Mouse (Mus musculus) gastrocnemius, adult 2 months (tissue): ENCODE measurements around the gene Maml2. TPM values are rescaled to one million over a fixed set of nuclear protein-coding genes. Genes with fewer than 3 reads are reported as not detected.

Source experiments
- DNase-seq: peaks from one replicate; pipeline ENCODE4 v3.0.0; 2022
- H3K27ac ChIP-seq: fragments of 200-600 bp; 2 replicates; pipeline ENCODE4 v1.8.1; 2022; ENCODE audit warnings: mild to moderate bottlenecking
- H3K4me3 ChIP-seq: fragments of 200-600 bp; 2 replicates; pipeline ENCODE4 v1.8.1; 2022; ENCODE audit warnings: mild to moderate bottlenecking, moderate library complexity
- CTCF ChIP-seq: fragments of 200-600 bp; IDR thresholded peaks from 2 replicates; pipeline ENCODE4 v1.8.1; 2022; ENCODE audit warnings: antibody characterized with exemption, mild to moderate bottlenecking, moderate library complexity
- intact Hi-C: fragments of 180-260 bp; cut with DNase I; formaldehyde crosslinking; loops from one replicate; pipeline ENCODE4 v1.15.1; 2025
- total RNA-seq, 2 experiments: library from RNA; stranded (reverse); gene quantifications; 2 replicates each; pipeline ENCODE4 v1.2.3; 2021

Maml2 gene
- total RNA-seq, 2 experiments from 2014 or later, result 2.9 to 3.0 TPM

GRCm38 (mm10) chr9:13440911-13441310 lies 143.2 kb downstream of the Maml2 start:
- no peak overlapping the region for H3K4me3 ChIP-seq

GRCm38 (mm10) chr9:13442012-13442735 lies 144.4 kb downstream of the Maml2 start:
- intact Hi-C loops, result no loop called here
- Histone ChIP-seq H3K4me3 (peak overlapping the region; percentile 30), H3K27ac (peak overlapping the region; percentile 53)
- no peak for TF ChIP-seq CTCF
- no peak for DNase-seq

More at GRCm38 (mm10) chr9:13440911-13441310, 143.2 kb downstream of the Maml2 start:
- DNase-seq, result no peak
- H3K27ac ChIP-seq, result no peak overlapping the region
- TF ChIP-seq CTCF, result no peak
- intact Hi-C loops, result no loop called here

- no peak for DNase-seq
- 0 out of 2 replicates have a peak overlapping the region, but pooled peaks have one; percentile 8 for H3K27ac ChIP-seq
- TF ChIP-seq CTCF, result no peak
- H3K4me3 ChIP-seq, result no peak overlapping the region
- intact Hi-C loops, result no loop called here
These were observed 145.9 kb downstream of the Maml2 start for GRCm38 (mm10) chr9:13443484-13444211.

GRCm38 (mm10) chr9:13446236-13446635 lies 148.5 kb downstream of the Maml2 start:
- intact Hi-C loops, result no loop called here
- TF ChIP-seq CTCF, result no peak
- Histone ChIP-seq H3K4me3 (no peak overlapping the region), H3K27ac (no peak overlapping the region)
- no peak for DNase-seq

- intact Hi-C loops, result no loop called here
- DNase-seq, result no peak
- H3K4me3 ChIP-seq, result no peak within 1 kb of the TSS
- no peak for TF ChIP-seq CTCF
- H3K27ac ChIP-seq, result no peak within 1 kb of the TSS
These were observed 149.0 kb downstream of the Maml2 start, which contains the start of gene Gm17571 for GRCm38 (mm10) chr9:13446703-13447285. Gm17571 (minus strand) TSS chr9:13446753.

DNA sequence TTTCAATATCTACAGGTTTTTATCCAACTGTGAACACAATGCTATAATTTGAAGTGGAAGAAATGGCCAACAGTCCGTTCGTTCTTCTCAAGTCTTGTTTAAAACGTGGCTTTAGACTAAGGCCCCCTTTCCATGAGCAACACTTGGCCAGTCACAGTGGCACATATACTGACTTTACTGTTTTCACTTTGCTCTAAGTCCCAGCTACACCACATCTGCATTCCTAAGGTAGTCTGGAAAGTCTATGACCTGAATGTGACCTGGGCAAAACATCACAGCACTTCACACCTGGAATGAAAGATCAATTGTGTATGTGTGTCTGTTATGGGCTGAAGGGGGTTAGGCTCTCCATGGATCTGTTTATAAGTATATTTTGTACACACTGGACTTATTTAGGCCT lies 151.0 kb downstream of the Maml2 start:
- intact Hi-C loops, result no loop called here
- no peak overlapping the region for H3K4me3 ChIP-seq
- no peak for DNase-seq
- no peak overlapping the region for H3K27ac ChIP-seq
- TF ChIP-seq CTCF, result no peak

DNA sequence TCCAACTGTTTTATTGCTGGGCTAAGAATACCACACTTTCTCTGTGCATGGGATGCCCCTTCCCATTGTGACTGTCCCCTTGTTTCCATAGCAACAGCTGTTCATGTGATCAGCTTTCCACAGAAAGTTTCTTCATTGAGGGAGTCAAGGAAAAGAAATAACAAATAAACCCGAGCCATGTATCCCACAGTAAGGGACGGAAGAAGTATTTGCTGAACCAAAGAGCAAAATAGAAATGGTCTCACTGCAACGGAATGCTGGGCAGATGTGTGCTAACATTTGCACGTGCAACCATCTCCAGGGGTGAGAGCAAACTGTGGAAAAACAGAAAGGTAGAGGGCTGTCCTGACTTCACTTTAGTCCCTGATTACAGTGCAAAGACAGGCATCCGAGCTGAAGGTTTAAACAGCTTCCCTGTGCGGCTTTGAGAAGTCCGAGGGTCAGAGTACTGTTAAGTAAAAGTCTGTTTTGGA lies 156.9 kb downstream of the Maml2 start:
- Histone ChIP-seq H3K27ac (peak overlapping the region; percentile 63), H3K4me3 (no peak overlapping the region)
- intact Hi-C loops, result no loop called here
- no peak for DNase-seq
- TF ChIP-seq CTCF, result no peak

DNA sequence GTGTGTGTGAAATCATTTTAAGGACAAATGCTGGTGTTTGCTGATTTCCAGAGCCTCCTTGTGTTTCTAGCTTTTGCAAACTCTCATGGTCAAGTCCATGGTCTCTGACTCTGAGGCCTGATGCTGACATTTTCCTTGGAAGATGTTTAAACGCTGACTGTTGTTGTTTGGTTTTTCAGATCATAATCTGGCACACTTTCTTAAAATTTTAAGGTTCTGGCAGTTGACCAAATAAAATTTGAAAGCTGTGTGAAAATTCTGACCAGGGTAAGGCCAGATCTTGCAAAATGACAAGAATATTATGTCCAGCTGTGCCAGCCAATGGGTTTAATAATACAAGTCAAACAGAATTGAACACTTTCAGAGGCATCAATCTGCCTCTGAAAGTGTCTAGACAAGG lies 157.5 kb downstream of the Maml2 start:
- H3K4me3 ChIP-seq, result no peak overlapping the region
- intact Hi-C loops, result no loop called here
- no peak overlapping the region for H3K27ac ChIP-seq
- DNase-seq, result no peak
- TF ChIP-seq CTCF, result no peak

- H3K27ac ChIP-seq, result no peak overlapping the region
- H3K4me3 ChIP-seq, result no peak overlapping the region
- intact Hi-C loops, result no loop called here
- no peak for TF ChIP-seq CTCF
- no peak for DNase-seq
These were observed 160.0 kb downstream of the Maml2 start for GRCm38 (mm10) chr9:13457774-13458173.

GRCm38 (mm10) chr9:13459371-13459770 lies 161.6 kb downstream of the Maml2 start:
- H3K27ac ChIP-seq, result no peak overlapping the region; the same call in 1 of the 2 replicates
- intact Hi-C loops, result no loop called here
- no peak overlapping the region for H3K4me3 ChIP-seq

DNA sequence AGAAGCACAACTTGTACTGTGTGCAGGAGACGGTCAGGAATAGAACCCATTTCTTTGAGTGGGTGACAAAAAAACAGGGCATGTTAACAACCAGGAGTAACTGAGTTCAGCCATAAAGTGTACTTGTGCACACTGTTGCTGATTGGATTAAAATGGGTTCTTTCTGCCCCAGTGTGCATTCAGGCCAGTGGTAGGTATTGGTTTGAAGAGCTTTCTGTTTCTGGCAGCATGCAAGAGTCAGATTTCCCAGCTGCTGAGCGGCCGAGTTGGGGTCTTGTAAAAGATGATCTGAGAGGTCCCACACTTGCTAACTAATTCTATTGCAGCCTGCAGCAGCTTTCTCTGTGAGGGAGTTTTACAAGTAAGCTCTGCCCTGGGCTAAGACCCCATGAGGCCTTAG lies 162.3 kb downstream of the Maml2 start:
- Histone ChIP-seq H3K4me3 (no peak overlapping the region), H3K27ac (no peak overlapping the region)
- no peak for DNase-seq
- TF ChIP-seq CTCF, result no peak
- intact Hi-C loops, result no loop called here

More at GRCm38 (mm10) chr9:13459371-13459770, 161.6 kb downstream of the Maml2 start:
- no peak for TF ChIP-seq CTCF
- no peak for DNase-seq

- DNase-seq, result no peak
- intact Hi-C loops, result no loop called here
- TF ChIP-seq CTCF, result no peak
- H3K4me3 ChIP-seq, result no peak overlapping the region
- H3K27ac ChIP-seq, result no peak overlapping the region
These were observed 163.2 kb downstream of the Maml2 start for GRCm38 (mm10) chr9:13460926-13461325.
